In genomic region chr16:23417456-23418240, GRCm38 (mm10) we compare ENCODE assay signal across 27 mouse cellular contexts. TPM values are rescaled to one million over a fixed set of nuclear protein-coding genes. Genes with fewer than 3 reads are reported as not detected.
DNase-seq lines count a peak whose midpoint lies in the region; ATAC-seq and TF ChIP-seq lines count a peak whose summit lies in the region.
"Had no signal": no experiment of that assay in that cellular context is flagged by ENCODE, and none has a peak within 500 bp of the region (broad histone marks: within the 10 kb centered on the region; RNA-seq: fewer than 3 reads in every experiment).

No protein-coding gene starts in this region.

- TF ChIP-seq POLR2A in brain, embryonic 14.5 days (IDR thresholded peaks at IDR 0.05; ENCODE audit: borderline replicate concordance, extremely low read depth, insufficient read depth, insufficient read length, poor library complexity, severe bottlenecking): no peak

- 53% methylated on average over 13 of the region's 13 CpGs for WGBS in forebrain, embryonic 14.5 days
- WGBS in forebrain, embryonic 16.5 days: 47% methylated on average over 13 of the region's 13 CpGs
- WGBS in hindbrain, embryonic 14.5 days: 36% methylated on average over 13 of the region's 13 CpGs
- 58% methylated on average over 13 of the region's 13 CpGs for WGBS in midbrain, embryonic 16.5 days

- H3K9me3 ChIP-seq in forebrain, embryonic 14.5 days (replicated peaks; ENCODE audit: control insufficient read depth, low read length): no peaks in the 10 kb centered on the region
- H3K9me3 ChIP-seq in forebrain, embryonic 16.5 days (ENCODE audit: control insufficient read depth, low read length): no peaks in the 10 kb centered on the region
- H3K9me3 ChIP-seq in hindbrain, embryonic 14.5 days (ENCODE audit: control insufficient read depth, low read length): no peaks in the 10 kb centered on the region
- H3K9me3 ChIP-seq in midbrain, embryonic 16.5 days (replicated peaks; ENCODE audit: control insufficient read depth, low read length, poor library complexity, severe bottlenecking): no peaks in the 10 kb centered on the region
- H3K9me3 ChIP-seq: forebrain, embryonic 15.5 days; heart, embryonic 12.5 days; intestine, embryonic 15.5 days; limb, embryonic 10.5 days had no signal

- no peak overlapping the region for H3K4me3 ChIP-seq in forebrain, embryonic 14.5 days (ENCODE audit: low read depth, low read length)
- no peak overlapping the region for H3K4me3 ChIP-seq in forebrain, embryonic 16.5 days (replicated peaks; ENCODE audit: low read length)
- no peak overlapping the region for H3K4me3 ChIP-seq in hindbrain, embryonic 14.5 days (replicated peaks; ENCODE audit: low read length)
- H3K4me3 ChIP-seq in midbrain, embryonic 16.5 days (ENCODE audit: low read depth, low read length): no peak overlapping the region
- H3K4me3 ChIP-seq: erythroblast, embryonic 14.5 days; forebrain, embryonic 15.5 days; heart, embryonic 12.5 days; intestine, embryonic 15.5 days; limb, embryonic 10.5 days had no signal

- H3K4me1 ChIP-seq in forebrain, embryonic 14.5 days (ENCODE audit: control insufficient read depth, insufficient read depth, low read length): 0 out of 2 replicates have a peak, but pooled peaks cover 6% of the 10 kb centered on the region
- no peaks in the 10 kb centered on the region for H3K4me1 ChIP-seq in forebrain, embryonic 16.5 days (replicated peaks; ENCODE audit: control insufficient read depth, insufficient read depth, low read length)
- peaks cover 6% of the 10 kb centered on the region for H3K4me1 ChIP-seq in hindbrain, embryonic 14.5 days (replicated peaks; ENCODE audit: control insufficient read depth, insufficient read depth, low read length)
- peaks cover 8% of the 10 kb centered on the region for H3K4me1 ChIP-seq in midbrain, embryonic 16.5 days (ENCODE audit: control insufficient read depth, insufficient read depth, low read length)
- H3K4me1 ChIP-seq: forebrain, embryonic 15.5 days had no signal

- peak; percentile 5 for DNase-seq in forebrain, embryonic 14.5 days (ENCODE audit: low spot score)
- DNase-seq in brain, embryonic 14.5 days (ENCODE audit: low read depth): peak; percentile 25
- no peak for DNase-seq in hindbrain, embryonic 14.5 days (ENCODE audit: low spot score)
- DNase-seq in heart, postnatal 4 days: no peak
- DNase-seq in adrenal gland, postnatal 10 days: no peak
- DNase-seq: adrenal gland, postnatal 36 days; cerebellum, adult 2 months; cerebellum, postnatal 36 days; gastrocnemius, postnatal 10 days; liver, postnatal 0 days had no signal

- no peaks in the 10 kb centered on the region for H3K27me3 ChIP-seq in forebrain, embryonic 14.5 days (replicated peaks; ENCODE audit: control insufficient read depth, insufficient read depth, low read length)
- H3K27me3 ChIP-seq in forebrain, embryonic 16.5 days (replicated peaks; ENCODE audit: control insufficient read depth, insufficient read depth, low read length): no peaks in the 10 kb centered on the region
- no peaks in the 10 kb centered on the region for H3K27me3 ChIP-seq in hindbrain, embryonic 14.5 days (ENCODE audit: control insufficient read depth, insufficient read depth, low read length)
- no peaks in the 10 kb centered on the region for H3K27me3 ChIP-seq in midbrain, embryonic 16.5 days (ENCODE audit: control insufficient read depth, insufficient read depth, low read depth, low read length)
- H3K27me3 ChIP-seq: forebrain, embryonic 15.5 days; intestine, embryonic 15.5 days; Patski had no signal

- H3K9ac ChIP-seq in forebrain, embryonic 14.5 days (ENCODE audit: low read length): no peak overlapping the region
- H3K9ac ChIP-seq in forebrain, embryonic 16.5 days (replicated peaks; ENCODE audit: low read depth, low read length): no peak overlapping the region
- H3K9ac ChIP-seq in hindbrain, embryonic 14.5 days: no peak overlapping the region
- no peak overlapping the region for H3K9ac ChIP-seq in midbrain, embryonic 16.5 days (ENCODE audit: low read depth, low read length)
- H3K9ac ChIP-seq: forebrain, embryonic 15.5 days; heart, embryonic 12.5 days; intestine, embryonic 15.5 days; liver, postnatal 0 days had no signal

- no peak overlapping the region for H3K27ac ChIP-seq in forebrain, embryonic 14.5 days (ENCODE audit: low read depth, low read length)
- H3K27ac ChIP-seq in forebrain, embryonic 16.5 days (ENCODE audit: low read length): no peak overlapping the region
- no peak overlapping the region for H3K27ac ChIP-seq in hindbrain, embryonic 14.5 days
- no peak overlapping the region for H3K27ac ChIP-seq in midbrain, embryonic 16.5 days (ENCODE audit: low read length)
- H3K27ac ChIP-seq: forebrain, embryonic 15.5 days; intestine, embryonic 15.5 days; limb, embryonic 10.5 days had no signal

- ATAC-seq in forebrain, embryonic 14.5 days: no peak
- no peak for ATAC-seq in forebrain, embryonic 16.5 days
- peak; percentile 38; the same call in 1 of the 2 replicates for ATAC-seq in hindbrain, embryonic 14.5 days (ENCODE audit: low FRiP score)
- peak; percentile 77 for ATAC-seq in midbrain, embryonic 16.5 days
- no peak for ATAC-seq in inflammation-experienced regulatory T-cells, adult 6 months
- ATAC-seq: CD4-positive, CD25-positive, alpha-beta regulatory T cell, adult 4 months; forebrain, embryonic 15.5 days; Patski had no signal

- H3K36me3 ChIP-seq in forebrain, embryonic 14.5 days (ENCODE audit: control insufficient read depth, insufficient read depth, low read length): no peaks in the 10 kb centered on the region
- H3K36me3 ChIP-seq in forebrain, embryonic 16.5 days (ENCODE audit: control insufficient read depth, insufficient read depth): no peaks in the 10 kb centered on the region
- no peaks in the 10 kb centered on the region for H3K36me3 ChIP-seq in hindbrain, embryonic 14.5 days (replicated peaks; ENCODE audit: control insufficient read depth, insufficient read depth)
- H3K36me3 ChIP-seq in midbrain, embryonic 16.5 days (ENCODE audit: control insufficient read depth, insufficient read depth, low read length): no peaks in the 10 kb centered on the region
- H3K36me3 ChIP-seq: forebrain, embryonic 15.5 days; heart, embryonic 12.5 days; intestine, embryonic 15.5 days; limb, embryonic 10.5 days had no signal

- no peak for TF ChIP-seq CTCF in brain, embryonic 14.5 days (IDR thresholded peaks at IDR 0.05; ENCODE audit: borderline replicate concordance, extremely low read depth, insufficient read depth, insufficient read length)

- no peak overlapping the region for H3K4me2 ChIP-seq in forebrain, embryonic 14.5 days (ENCODE audit: low read length)
- no peak overlapping the region for H3K4me2 ChIP-seq in forebrain, embryonic 16.5 days (ENCODE audit: low read length)
- no peak overlapping the region for H3K4me2 ChIP-seq in hindbrain, embryonic 14.5 days (replicated peaks)
- no peak overlapping the region for H3K4me2 ChIP-seq in midbrain, embryonic 16.5 days (ENCODE audit: low read length)
- H3K4me2 ChIP-seq: forebrain, embryonic 15.5 days had no signal

RNA-seq across cellular contexts. Expression of gene Rtp1, which starts 11.3 kb away (rescaled TPM):
- 0.09 and 0.10 TPM in 2 replicates for polyA plus RNA-seq in forebrain, embryonic 14.5 days (2014; fragmentation: Nextera tagmentation; extraction: Ambion mirVana)
- polyA plus RNA-seq in forebrain, embryonic 16.5 days (2015; fragmentation: Nextera tagmentation; extraction: Ambion mirVana): 0.42 TPM in 1 of 2 replicates, not detected in the other
- 0.10 TPM in 2 replicates for polyA plus RNA-seq in brain, embryonic 14.5 days (2012; rRNA removed)
- polyA plus RNA-seq in hindbrain, embryonic 14.5 days (2014; fragmentation: Nextera tagmentation; extraction: Ambion mirVana): not detected in 2 replicates
- polyA plus RNA-seq in midbrain, embryonic 16.5 days (2015; fragmentation: Nextera tagmentation; extraction: Ambion mirVana): 0.13 and 0.25 TPM in 2 replicates
- total RNA-seq in heart, postnatal 4 days (2021): not detected
- not detected for total RNA-seq in adrenal gland, postnatal 10 days (2021)
- polyA plus RNA-seq in inflammation-experienced regulatory T-cells, adult 6 months (2017; shearing (Covaris generic)): not detected
- total RNA-seq: adrenal gland, postnatal 36 days; ES-E14; gastrocnemius, postnatal 10 days; heart, postnatal 25 days; liver, adult 2 months; megakaryocyte, adult 5-6 weeks had no signal
- polyA plus RNA-seq: CD4-positive, CD25-positive, alpha-beta regulatory T cell, adult 4 months; embryonic facial prominence, embryonic 11.5 days; erythroblast, embryonic 14.5 days; heart, embryonic 12.5 days; intestine, embryonic 15.5 days; kidney, embryonic 14.5 days; limb, embryonic 10.5 days; liver, adult 2 months; liver, postnatal 0 days; Patski; small intestine, adult 2 months had no signal

Comparison
In these comparisons a context has a peak if more than half of its experiments do, and no peak if none do; other contexts are left out.
1. ATAC-seq: peak in hindbrain, embryonic 14.5 days (single experiment) and midbrain, embryonic 16.5 days (single experiment); none in forebrain, embryonic 14.5 days (single experiment), forebrain, embryonic 16.5 days (single experiment) and inflammation-experienced regulatory T-cells, adult 6 months (single experiment).
2. DNase-seq: peak in forebrain, embryonic 14.5 days (single experiment) and brain, embryonic 14.5 days (single experiment); none in hindbrain, embryonic 14.5 days (single experiment), heart, postnatal 4 days (single experiment) and adrenal gland, postnatal 10 days (single experiment).